Mouse (Mus musculus) lung, postnatal 0 days (tissue): ENCODE data around the gene C3ar1. TPM values are rescaled to one million over a fixed set of nuclear protein-coding genes. Genes with fewer than 3 reads are reported as not detected.

Experiments
- ATAC-seq: fragments of 200-750 bp; cut with Nextera tagmentation; 2 replicates; pipeline ENCODE4 v1.8.0; 2017; ENCODE audit warnings: moderate library complexity
- DNase-seq: peaks from one replicate; pipeline ENCODE4 v3.0.0-alpha.2; 2016; ENCODE audit warnings: low spot score
- H3K27ac ChIP-seq: fragments of 300-500 bp; sonication (generic); 2 replicates; pipeline ENCODE4 v1.5.1; 2014; ENCODE audit warnings: antibody characterized with exemption, mild to moderate bottlenecking, low read length, mixed read lengths
- H3K27me3 ChIP-seq: fragments of 300-500 bp; sonication (generic); replicated peaks from 2 replicates; pipeline ENCODE4 v1.6.1; 2014; ENCODE audit warnings: low read length, mixed read lengths; ENCODE audit not compliant: insufficient read depth
- H3K36me3 ChIP-seq: fragments of 300-500 bp; sonication (generic); 2 replicates; pipeline ENCODE4 v1.6.1; 2014; ENCODE audit warnings: low read length, mixed read lengths; ENCODE audit not compliant: insufficient read depth
- H3K4me1 ChIP-seq: fragments of 300-500 bp; sonication (generic); 2 replicates; pipeline ENCODE4 v1.6.1; 2014; ENCODE audit warnings: antibody characterized with exemption, low read depth, low read length, mixed read lengths; ENCODE audit not compliant: insufficient read depth
- H3K4me2 ChIP-seq: fragments of 300-500 bp; sonication (generic); replicated peaks from 2 replicates; pipeline ENCODE4 v1.6.1; 2014; ENCODE audit warnings: low read depth, mild to moderate bottlenecking, low read length, moderate library complexity, mixed read lengths
- H3K4me3 ChIP-seq: fragments of 300-500 bp; sonication (generic); 2 replicates; pipeline ENCODE4 v1.5.1; 2014; ENCODE audit warnings: low read depth, low read length
- H3K9ac ChIP-seq: fragments of 300-500 bp; sonication (generic); replicated peaks from 2 replicates; pipeline ENCODE4 v1.6.1; 2014; ENCODE audit warnings: low read depth, mild to moderate bottlenecking
- H3K9me3 ChIP-seq: fragments of 300-500 bp; sonication (generic); 2 replicates; pipeline ENCODE4 v1.6.1; 2016; ENCODE audit warnings: low read length, mixed read lengths
- CTCF ChIP-seq: IDR thresholded peaks from 2 replicates; pipeline ENCODE4 v1.5.1; 2016; ENCODE audit warnings: antibody characterized with exemption, mild to moderate bottlenecking
- EP300 ChIP-seq: IDR thresholded peaks from 2 replicates; pipeline ENCODE4 v1.6.1; 2016; ENCODE audit warnings: antibody characterized with exemption, mild to moderate bottlenecking, control low read depth
- WGBS: fragments of 180-500 bp; shearing (Covaris S2); extraction: QIAGEN DNeasy Blood & Tissue Kit; methylation state at CpG from one replicate; pipeline ENCODE4 v1.1.7; 2014; 5-methylcytosine and 5-hydroxymethylcytosine counted together
- polyA plus RNA-seq: library from polyadenylated mRNA; unstranded; fragments of >200 nt; fragmentation: Nextera tagmentation; extraction: Ambion mirVana; gene quantifications from 2 replicates; pipeline ENCODE4 v1.2.1, GENCODE M21; 2015

Gene C3ar1
- polyA plus RNA-seq, 1 experiment from 2014 or later: 3.4 TPM

DNA sequence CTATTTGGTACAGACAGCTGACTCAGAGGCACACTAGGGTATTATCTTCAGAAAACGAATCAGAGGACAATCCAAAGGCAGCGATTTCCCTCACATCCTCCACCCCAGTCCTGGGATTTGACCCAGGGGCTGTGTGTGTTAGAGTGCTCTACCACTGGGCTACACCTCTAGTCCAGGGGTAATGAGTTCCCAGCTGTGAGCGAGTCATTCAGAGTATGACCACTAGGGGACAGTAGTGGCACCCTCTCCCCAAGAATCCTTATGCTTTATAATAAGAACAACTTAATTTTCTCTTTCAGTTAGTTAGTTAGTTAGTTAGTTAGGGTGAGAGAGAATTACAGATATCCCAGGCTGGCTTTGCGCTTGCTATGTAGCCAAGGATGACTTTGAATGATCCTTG, 21.6 kb downstream of the C3ar1 start:
- 63% methylated on average over 4 of the region's 4 CpGs for WGBS
- Histone ChIP-seq H3K9ac (no peak overlapping the region), H3K4me1 (no peaks in the 10 kb centered on the region), H3K27ac (no peak overlapping the region), H3K4me3 (no peak overlapping the region), H3K4me2 (no peak overlapping the region), H3K9me3 (no peaks in the 10 kb centered on the region), H3K36me3 (peaks cover 51% of the 10 kb centered on the region), H3K27me3 (no peaks in the 10 kb centered on the region)
- DNase-seq: peak; percentile 34
- TF ChIP-seq CTCF (peak; percentile 85), EP300 (no peak)
- no peak for ATAC-seq

DNA sequence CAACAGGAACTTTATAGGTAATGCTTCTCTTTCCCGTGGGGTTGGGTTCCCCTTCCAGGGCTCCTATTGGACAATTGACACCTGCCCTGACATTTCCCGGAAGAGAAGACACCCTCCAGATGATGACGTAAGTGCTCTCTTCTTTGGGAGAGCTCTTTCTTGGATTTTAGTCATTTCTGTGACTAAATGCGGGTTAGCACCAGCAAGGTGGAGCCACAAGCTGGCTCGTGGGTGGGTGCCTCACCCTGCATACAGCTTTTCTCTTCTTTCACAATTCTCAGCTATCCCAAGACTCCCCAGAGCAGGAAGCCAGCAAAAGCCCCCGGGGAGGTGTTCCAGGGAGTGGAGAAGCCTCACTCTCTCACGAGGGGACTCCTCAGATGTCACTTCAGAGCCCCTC, 23.1 kb downstream of the C3ar1 start:
- no peak for TF ChIP-seq CTCF
- no peak for TF ChIP-seq EP300
- peaks cover 47% of the 10 kb centered on the region for H3K36me3 ChIP-seq

DNA sequence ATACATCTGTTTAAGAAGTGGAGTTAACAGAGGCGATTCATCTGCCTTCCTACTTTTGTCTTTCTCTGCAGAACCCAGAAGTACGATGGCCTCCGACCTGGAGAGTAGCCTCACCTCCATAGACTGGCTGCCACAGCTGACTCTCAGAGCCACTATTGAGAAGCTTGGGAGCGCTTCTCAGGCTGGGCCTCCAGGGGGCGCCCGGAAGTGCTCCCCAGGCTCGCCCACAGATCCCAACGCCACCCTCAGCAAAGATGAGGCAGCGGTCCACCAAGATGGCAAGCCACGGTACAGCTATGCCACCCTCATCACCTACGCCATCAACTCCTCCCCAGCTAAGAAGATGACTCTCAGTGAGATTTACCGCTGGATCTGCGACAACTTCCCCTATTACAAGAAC, 27.9 kb downstream of the C3ar1 start:
- no peak for ATAC-seq
- H3K9me3 ChIP-seq: no peaks in the 10 kb centered on the region
- H3K4me3 ChIP-seq: no peak overlapping the region
- no peak overlapping the region for H3K9ac ChIP-seq
- no peak overlapping the region for H3K27ac ChIP-seq
- DNase-seq: peak; percentile 28
- peaks cover 12% of the 10 kb centered on the region; the same call in 1 of the 2 replicates for H3K36me3 ChIP-seq
- peaks cover 23% of the 10 kb centered on the region; the same call in 1 of the 2 replicates for H3K4me1 ChIP-seq
- no peak overlapping the region for H3K4me2 ChIP-seq
- H3K27me3 ChIP-seq: no peaks in the 10 kb centered on the region
- TF ChIP-seq EP300 (no peak), CTCF (peak; percentile 63)
- WGBS: 55% methylated on average over 13 of the region's 13 CpGs

More for the DNA sequence above, 23.1 kb downstream of the C3ar1 start:
- WGBS: 66% methylated on average over 7 of the region's 7 CpGs
- no peaks in the 10 kb centered on the region for H3K27me3 ChIP-seq
- no peak for DNase-seq
- no peak overlapping the region for H3K4me2 ChIP-seq
- no peak for ATAC-seq
- H3K27ac ChIP-seq: no peak overlapping the region
- H3K4me1 ChIP-seq: no peaks in the 10 kb centered on the region
- H3K4me3 ChIP-seq: no peak overlapping the region
- H3K9me3 ChIP-seq: no peaks in the 10 kb centered on the region
- H3K9ac ChIP-seq: no peak overlapping the region

DNA sequence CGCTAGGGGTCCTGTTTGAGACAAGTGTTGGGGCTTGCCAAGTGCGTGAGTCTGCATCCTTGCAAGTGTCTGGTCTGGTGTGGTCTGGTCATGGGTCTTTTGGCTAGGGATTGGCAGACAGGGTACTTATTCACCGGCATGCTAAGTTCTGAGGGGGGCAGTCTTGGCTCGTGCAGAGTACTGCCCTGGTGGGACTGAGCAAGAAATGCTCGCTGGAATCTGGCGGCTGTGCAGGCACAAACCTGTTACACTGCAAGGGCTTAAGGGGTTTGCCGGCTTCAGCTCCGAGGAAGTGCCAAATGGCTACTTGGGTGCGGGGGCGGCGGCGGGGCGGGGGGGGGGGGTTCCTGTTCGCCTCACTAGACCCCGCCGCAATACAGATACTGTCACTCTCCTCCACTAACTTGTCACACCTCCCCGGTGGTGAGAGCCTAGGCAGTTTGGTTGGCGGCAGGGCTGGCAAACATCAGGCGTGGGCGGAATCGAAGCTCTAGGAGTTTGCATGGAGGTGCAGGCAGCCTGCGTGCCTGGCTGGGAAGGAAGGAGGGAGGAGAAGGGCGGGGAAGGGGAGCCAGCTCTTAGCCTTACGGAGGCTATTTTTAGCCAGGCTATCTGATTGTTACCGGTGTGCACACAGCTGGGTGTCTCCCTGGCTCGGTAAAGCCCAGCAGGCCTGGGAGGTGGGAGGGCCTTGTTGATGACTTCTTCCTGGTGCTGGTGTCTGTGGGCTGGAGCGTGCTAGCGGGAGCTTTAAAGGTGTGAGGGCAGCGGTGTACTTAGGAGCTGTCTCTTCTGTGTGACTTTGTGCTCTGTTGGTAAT, 29.8 kb downstream of the C3ar1 start:
- Histone ChIP-seq H3K27me3 (no peaks in the 10 kb centered on the region), H3K4me3 (peak overlapping the region; percentile 33), H3K9me3 (no peaks in the 10 kb centered on the region), H3K36me3 (peaks cover 6% of the 10 kb centered on the region; the same call in 1 of the 2 replicates), H3K4me1 (peaks cover 30% of the 10 kb centered on the region), H3K27ac (peak overlapping the region; percentile 32; the same call in 1 of the 2 replicates), H3K4me2 (peak overlapping the region; percentile 76), H3K9ac (no peak overlapping the region)
- WGBS: 1% methylated on average over 25 of the region's 29 CpGs
- TF ChIP-seq CTCF: no peak
- TF ChIP-seq EP300: no peak
- DNase-seq (peak; percentile 89), ATAC-seq (peak; percentile 89)

DNA sequence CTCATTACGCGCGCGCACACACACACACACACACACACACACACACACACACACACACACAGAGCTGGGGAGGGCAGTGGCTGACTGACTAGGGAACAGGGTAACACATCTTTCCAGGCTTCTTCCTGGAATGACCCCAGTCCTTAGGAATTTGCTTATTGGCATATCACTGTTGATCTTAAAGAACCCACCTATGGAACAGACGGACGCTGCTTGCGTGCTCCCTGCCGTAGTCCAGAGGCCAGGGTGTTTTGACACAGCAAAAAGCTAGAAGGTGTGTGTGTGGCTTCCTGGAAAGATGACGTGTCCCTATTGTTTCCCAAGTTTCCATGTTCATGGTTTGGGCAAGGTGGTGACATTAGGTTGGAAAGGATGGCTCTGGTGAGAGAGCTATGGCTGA, 30.8 kb downstream of the C3ar1 start:
- H3K9ac ChIP-seq: no peak overlapping the region
- no peak overlapping the region for H3K27ac ChIP-seq
- no peak overlapping the region for H3K4me3 ChIP-seq
- no peak for ATAC-seq
- H3K4me2 ChIP-seq: no peak overlapping the region
- 0 out of 2 replicates have a peak, but pooled peaks cover 6% of the 10 kb centered on the region for H3K36me3 ChIP-seq
- DNase-seq: no peak
- no peaks in the 10 kb centered on the region for H3K9me3 ChIP-seq
- peaks cover 37% of the 10 kb centered on the region for H3K4me1 ChIP-seq
- H3K27me3 ChIP-seq: no peaks in the 10 kb centered on the region
- 76% methylated on average over 9 of the region's 9 CpGs for WGBS
- TF ChIP-seq CTCF (no peak), EP300 (no peak)

DNA sequence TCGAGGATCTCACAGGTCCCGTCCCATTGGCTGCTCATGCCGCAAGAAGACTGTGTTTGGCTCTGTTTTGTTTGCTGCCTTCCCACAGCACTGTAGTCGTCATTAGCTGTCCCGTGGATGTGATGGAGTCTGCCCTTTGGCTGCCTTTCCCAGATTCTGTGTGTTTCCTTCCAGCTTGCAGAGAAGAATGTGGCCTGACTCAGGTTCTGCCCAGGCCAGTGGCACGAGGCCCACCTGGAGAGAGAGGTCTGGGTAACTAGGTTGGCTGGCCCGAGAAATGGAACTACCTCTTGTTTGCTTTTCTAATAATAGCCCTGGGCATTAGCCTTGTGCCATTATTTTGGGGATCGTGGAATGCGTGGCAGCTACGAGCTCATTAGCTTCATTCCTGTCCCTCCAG, 31.9 kb downstream of the C3ar1 start:
- WGBS: 48% methylated on average over 10 of the region's 10 CpGs
- Histone ChIP-seq H3K9me3 (no peaks in the 10 kb centered on the region), H3K4me1 (peaks cover 37% of the 10 kb centered on the region), H3K27me3 (no peaks in the 10 kb centered on the region), H3K9ac (no peak overlapping the region), H3K4me3 (no peak overlapping the region), H3K27ac (peak overlapping the region; percentile 10; the same call in 1 of the 2 replicates), H3K36me3 (no peaks in the 10 kb centered on the region), H3K4me2 (no peak overlapping the region)
- ATAC-seq (no peak), DNase-seq (peak; percentile 40)
- TF ChIP-seq EP300: no peak
- no peak for TF ChIP-seq CTCF
